Mouse (Mus musculus): Measurements from ENCODE around the gene Sct.
A peak's percentile ranks its signal among the peaks of the same experiment; 100 is the strongest.
"Not testable (repeated sequence)": the region's sequence is repeated elsewhere in the genome, so short reads cannot be mapped to it uniquely, and the experiment has no call there.

Gene Sct

GRCm38 (mm10) chr7:141288042-141288441, 9.1 kb upstream of the Sct start:
- DNase-seq = no peak

GRCm38 (mm10) chr7:141282756-141283155, 3.8 kb upstream of the Sct start:
- no peak for DNase-seq

- DNase-seq = no peak
Observed at GRCm38 (mm10) chr7:141281442-141281841, 2.5 kb upstream of the Sct start.

GRCm38 (mm10) chr7:141277701-141278678, 943 bp downstream of the Sct start:
- no peak for DNase-seq

GRCm38 (mm10) chr7:141276546-141276945, 2.4 kb downstream of the Sct start, which contains the start of gene Cdhr5:
Gene Cdhr5, minus strand, starts transcription at chr7:141276786.
- no peak for DNase-seq

GRCm38 (mm10) chr7:141275356-141275755, 3.6 kb downstream of the Sct start:
- DNase-seq = no peak

GRCm38 (mm10) chr7:141270631-141271030, 8.3 kb downstream of the Sct start:
- no peak for DNase-seq

GRCm38 (mm10) chr7:141269273-141269545, 9.7 kb downstream of the Sct start:
- no peak for DNase-seq

GRCm38 (mm10) chr7:141268466-141269272, 10.3 kb downstream of the Sct start:
- DNase-seq = peak; percentile 42 to 61

GRCm38 (mm10) chr7:141265739-141266561, 13.0 kb downstream of the Sct start, which contains the start of gene Irf7:
Gene Irf7, minus strand, starts transcription at chr7:141266481.
- peak; percentile 73 to 79 for DNase-seq

- DNase-seq = no peak
Observed at GRCm38 (mm10) chr7:141265411-141265738, 13.6 kb downstream of the Sct start.

- DNase-seq = peak; percentile 53 to 63
Observed at GRCm38 (mm10) chr7:141264761-141265410, 14.0 kb downstream of the Sct start.

- no peak for DNase-seq
Observed at GRCm38 (mm10) chr7:141264041-141264700, 14.8 kb downstream of the Sct start.

- DNase-seq = no peak
Observed at GRCm38 (mm10) chr7:141263640-141264039, 15.3 kb downstream of the Sct start.

GRCm38 (mm10) chr7:141261480-141261879, 17.5 kb downstream of the Sct start:
- DNase-seq = no peak

GRCm38 (mm10) chr7:141256159-141256558, 22.8 kb downstream of the Sct start:
- DNase-seq = no peak

- DNase-seq = not testable (repeated sequence)
Observed at GRCm38 (mm10) chr7:141250486-141250885, 28.4 kb downstream of the Sct start.

- no peak for DNase-seq
Observed at GRCm38 (mm10) chr7:141231551-141231950, 47.4 kb downstream of the Sct start.

GRCm38 (mm10) chr7:141231111-141231510, 47.8 kb downstream of the Sct start:
- DNase-seq = no peak

- DNase-seq = no peak
Observed at GRCm38 (mm10) chr7:141230570-141230969, 48.4 kb downstream of the Sct start.

- no peak for DNase-seq
Observed at GRCm38 (mm10) chr7:141229702-141230101, 49.2 kb downstream of the Sct start.

Measured in lung, postnatal 4 days (tissue).